Mouse (Mus musculus): ENCODE results near the gene Pik3c2b.

Pik3c2b gene

DNA sequence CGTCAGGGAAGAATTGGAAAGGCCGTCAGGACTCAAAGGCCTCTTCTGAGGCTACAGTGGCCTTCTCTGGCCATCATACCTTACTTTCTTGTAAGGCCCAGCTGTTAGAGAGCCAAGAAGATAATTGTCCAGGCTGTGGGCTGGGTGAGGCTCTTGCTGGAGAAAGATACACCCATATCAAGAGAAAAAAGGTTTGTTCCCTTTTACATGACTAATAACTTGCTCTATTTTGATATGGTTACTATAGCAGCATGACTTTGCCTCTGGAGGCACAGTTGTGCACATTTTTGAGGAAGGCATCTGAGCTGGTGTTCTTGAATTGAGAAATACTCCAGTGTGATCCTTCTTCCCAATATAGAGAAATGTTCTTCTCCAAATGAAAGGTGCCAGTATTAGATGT lies 88.0 kb downstream of the Pik3c2b start:
- DNase-seq (ENCODE audit: low read depth, low spot score) = no peak

- DNase-seq (ENCODE audit: low read depth, low spot score) = no peak
Observed at GRCm38 (mm10) chr1:133134071-133134470, 88.6 kb downstream of the Pik3c2b start.

DNA sequence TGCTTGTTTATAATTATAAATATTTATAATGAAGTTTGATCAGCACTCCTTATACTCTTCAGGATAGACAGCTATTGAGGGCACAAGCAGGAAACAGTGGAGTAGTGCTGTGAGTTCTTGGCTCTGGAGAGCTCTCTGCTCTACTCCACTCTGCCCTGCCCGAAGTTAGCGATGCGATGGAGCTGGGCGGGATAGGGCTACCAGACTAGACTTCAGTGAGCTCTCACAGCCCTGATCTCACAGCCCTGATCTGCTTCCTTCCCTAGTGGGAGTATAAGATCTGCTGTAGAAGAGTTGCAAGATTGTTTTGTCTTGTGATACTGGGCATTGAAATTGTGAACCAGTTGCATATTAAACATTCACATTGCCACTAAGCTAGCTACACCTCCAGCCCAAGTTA lies 89.4 kb downstream of the Pik3c2b start:
- no peak for DNase-seq (ENCODE audit: low read depth, low spot score)

DNA sequence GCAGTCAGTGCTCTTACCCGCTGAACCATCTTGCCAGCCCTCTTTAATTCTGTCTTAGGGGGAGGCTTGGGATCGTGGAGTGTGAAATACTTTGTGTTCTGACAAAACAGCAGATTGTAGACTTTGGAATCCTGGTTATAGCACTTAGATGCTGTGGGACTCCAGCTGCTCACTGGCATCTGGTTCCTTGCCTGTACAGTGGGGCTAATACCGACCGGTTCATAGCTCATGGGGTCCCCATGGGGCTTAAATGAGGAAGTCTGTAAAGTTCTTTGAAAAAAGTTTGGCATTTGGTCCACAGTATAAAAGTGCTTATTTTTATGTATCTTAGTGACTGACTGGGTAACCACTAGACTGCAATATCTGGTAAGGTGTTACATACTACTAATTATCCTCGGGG lies 90.3 kb downstream of the Pik3c2b start:
- no peak for DNase-seq (ENCODE audit: low read depth, low spot score)

- no peak for DNase-seq (ENCODE audit: low read depth, low spot score)
Observed at GRCm38 (mm10) chr1:133138401-133138800, 92.9 kb downstream of the Pik3c2b start.

DNA sequence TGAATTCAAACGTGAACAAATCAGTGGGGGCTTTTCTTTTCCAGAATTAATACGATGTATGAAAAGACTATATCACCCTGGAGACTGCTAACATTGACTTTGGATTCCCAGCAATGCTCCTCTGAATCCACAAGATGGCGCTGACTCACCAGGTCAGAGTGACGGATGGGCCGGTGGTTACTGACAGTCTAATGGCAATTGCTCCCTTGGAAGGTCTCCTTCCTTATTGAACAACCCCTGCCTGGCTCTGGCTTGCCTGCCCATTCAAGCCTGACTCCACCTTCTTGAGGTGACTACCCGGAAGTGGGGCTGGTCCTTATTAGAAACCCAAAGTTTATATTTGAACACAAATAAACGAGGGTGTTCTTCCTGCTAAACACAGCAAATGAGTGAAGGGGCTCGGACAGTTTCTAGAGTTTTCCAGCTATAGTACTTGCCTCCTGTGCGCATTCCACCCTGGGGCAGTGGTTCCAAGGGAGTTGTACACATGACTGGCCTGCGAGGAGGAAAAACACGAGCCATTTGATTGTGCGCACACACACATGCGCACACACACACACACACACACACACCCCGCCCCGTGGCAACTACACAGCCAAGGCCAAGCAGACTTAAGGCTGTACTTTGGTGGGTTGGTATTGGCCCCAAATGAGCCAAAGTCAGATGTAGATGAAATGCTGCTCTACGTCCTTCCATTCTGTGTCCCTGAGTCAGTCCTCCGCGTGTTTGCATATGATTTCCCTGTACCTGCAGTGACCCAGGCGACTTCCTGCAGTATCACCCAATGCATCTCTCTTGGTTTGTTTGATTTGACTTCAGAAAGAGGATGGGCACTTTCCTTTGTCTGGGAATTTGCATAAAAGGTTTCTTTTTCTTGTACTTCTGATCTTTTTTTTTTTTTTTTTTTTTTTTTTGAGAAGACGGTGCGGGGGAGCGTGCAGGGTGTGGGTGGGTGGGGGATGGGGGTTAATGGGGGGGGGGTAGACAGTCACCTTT lies 100.8 kb downstream of the Pik3c2b start:
- no peak for DNase-seq (ENCODE audit: low read depth, low spot score)

- DNase-seq (ENCODE audit: low read depth, low spot score) = no peak
Observed at GRCm38 (mm10) chr1:133147324-133147723, 101.9 kb downstream of the Pik3c2b start.

DNA sequence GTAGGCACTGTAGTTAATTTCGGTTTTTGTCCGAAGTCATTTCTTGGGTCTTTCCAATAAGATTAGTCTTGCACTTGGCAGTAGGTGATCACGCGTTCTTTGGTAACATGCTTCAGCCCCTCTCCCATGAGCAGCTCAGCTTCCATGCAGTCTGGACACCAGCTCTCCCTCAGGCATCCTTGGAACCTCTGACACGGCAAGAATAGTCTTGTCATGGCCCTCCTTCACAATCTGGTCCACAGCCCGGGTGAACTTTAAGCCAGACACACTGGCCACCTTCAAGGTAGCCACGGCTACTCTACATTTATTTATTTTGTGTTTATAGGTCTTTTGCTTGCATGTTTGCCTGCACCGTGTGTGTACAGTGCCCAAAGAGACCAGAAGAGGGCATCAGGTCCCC lies 102.7 kb downstream of the Pik3c2b start:
- no peak for DNase-seq (ENCODE audit: low read depth, low spot score)

GRCm38 (mm10) chr1:133150556-133150955 lies 105.1 kb downstream of the Pik3c2b start:
- no peak for DNase-seq (ENCODE audit: low read depth, low spot score)

DNA sequence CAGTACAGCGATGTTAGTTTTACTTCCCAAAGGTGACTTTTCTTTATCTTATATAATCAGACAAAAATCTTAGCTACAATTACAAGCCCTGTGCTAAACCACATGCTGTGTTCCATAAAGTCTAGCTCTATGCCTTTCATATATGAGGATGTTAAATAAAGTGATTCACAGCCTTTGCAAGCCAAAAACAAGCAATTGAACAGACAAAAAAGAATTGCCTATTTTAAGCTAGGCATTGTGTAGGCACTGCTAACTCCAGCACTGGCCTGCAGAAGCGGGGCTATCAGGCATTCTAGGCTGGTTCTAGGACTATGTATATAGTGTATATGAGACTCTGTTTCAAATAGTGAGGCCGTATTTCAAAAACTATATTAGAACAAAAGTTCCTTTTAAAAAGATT lies 106.7 kb downstream of the Pik3c2b start:
- no peak for DNase-seq (ENCODE audit: low read depth, low spot score)

- no peak for DNase-seq (ENCODE audit: low read depth, low spot score)
Observed at GRCm38 (mm10) chr1:133155270-133155669, 109.8 kb downstream of the Pik3c2b start.
